Mouse (Mus musculus) macrophage (primary cell): ENCODE measurements around the gene Ikzf4. TPM values are rescaled to one million over a fixed set of nuclear protein-coding genes. Genes with fewer than 3 reads are reported as not detected.

Experiments
- polyA plus RNA-seq: library from polyadenylated mRNA; stranded (reverse); fragments of 250-400 nt; gene quantifications from 3 replicates; pipeline ENCODE4 v1.2.4, GENCODE M21; 2018; ENCODE audit warnings: inconsistent platforms

The Ikzf4 gene
- polyA plus RNA-seq, 1 experiment from 2014 or later, result not detected

Other genes with a start within 250 kb of the Ikzf4 start
- gene Slc39a5, start 244.8 kb downstream of the Ikzf4 start, polyA plus RNA-seq, result not detected in 3 replicates
- 44.1 to 130 TPM (median 65.7 TPM) in 3 replicates for gene Nabp2, start 234.5 kb downstream of the Ikzf4 start, polyA plus RNA-seq
- 26.5 to 35.2 TPM (median 33.6 TPM) in 3 replicates for gene Rnf41, start 234.3 kb downstream of the Ikzf4 start, polyA plus RNA-seq
- 73.6 to 136 TPM (median 74.8 TPM) in 3 replicates for gene Smarcc2, start 186.7 kb downstream of the Ikzf4 start, polyA plus RNA-seq
- 1,390 to 2,190 TPM (median 1,921 TPM) in 3 replicates for gene Myl6, start 151.8 kb downstream of the Ikzf4 start, polyA plus RNA-seq
- gene Myl6b, start 147.3 kb downstream of the Ikzf4 start, polyA plus RNA-seq, result 0.73 to 1.7 TPM (median 1.4 TPM) in 3 replicates
- gene Esyt1, start 120.1 kb downstream of the Ikzf4 start, polyA plus RNA-seq, result 147 to 161 TPM (median 155 TPM) in 3 replicates
- gene Zc3h10, start 98.2 kb downstream of the Ikzf4 start, polyA plus RNA-seq, result 6.7 to 13.0 TPM (median 9.6 TPM) in 3 replicates
- 1,107 to 2,183 TPM (median 2,047 TPM) in 3 replicates for gene Rpl41, start 96.7 kb downstream of the Ikzf4 start, polyA plus RNA-seq
- gene Pa2g4, start 80.0 kb downstream of the Ikzf4 start, polyA plus RNA-seq, result 45.8 to 148 TPM (median 116 TPM) in 3 replicates
- 1.2 to 1.7 TPM (median 1.4 TPM) in 3 replicates for gene Erbb3, start 56.3 kb downstream of the Ikzf4 start, polyA plus RNA-seq
- gene Rps26, start 19.2 kb downstream of the Ikzf4 start, polyA plus RNA-seq, result 865 to 1,089 TPM (median 951 TPM) in 3 replicates
- 2.9 to 4.7 TPM (median 4.4 TPM) in 3 replicates for gene Suox, start 28.1 kb upstream of the Ikzf4 start, polyA plus RNA-seq
- 97.5 to 143 TPM (median 120 TPM) in 3 replicates for gene Rab5b, start 50.3 kb upstream of the Ikzf4 start, polyA plus RNA-seq
- 0.29 to 0.67 TPM (median 0.53 TPM) in 3 replicates for gene Pmel, start 58.2 kb upstream of the Ikzf4 start, polyA plus RNA-seq
- 13.4 to 29.6 TPM (median 22.8 TPM) in 3 replicates for gene Cdk2, start 59.0 kb upstream of the Ikzf4 start, polyA plus RNA-seq
- gene Dgka, start 98.9 kb upstream of the Ikzf4 start, polyA plus RNA-seq, result 3.4 to 9.7 TPM (median 7.0 TPM) in 3 replicates
- gene Pym1, start 101.9 kb upstream of the Ikzf4 start, polyA plus RNA-seq, result 23.3 to 27.6 TPM (median 27.0 TPM) in 3 replicates
- 18.7 to 24.6 TPM (median 21.3 TPM) in 3 replicates for gene Mmp19, start 144.9 kb upstream of the Ikzf4 start, polyA plus RNA-seq
- gene Dnajc14, start 158.1 kb upstream of the Ikzf4 start, polyA plus RNA-seq, result 42.1 to 51.3 TPM (median 44.5 TPM) in 3 replicates
- 6.9 to 10.4 TPM (median 9.0 TPM) in 3 replicates for gene Tmem198b, start 158.4 kb upstream of the Ikzf4 start, polyA plus RNA-seq
- 69.5 to 146 TPM (median 84.3 TPM) in 3 replicates for gene Sarnp, start 171.3 kb upstream of the Ikzf4 start, polyA plus RNA-seq
- gene Ormdl2, start 175.7 kb upstream of the Ikzf4 start, polyA plus RNA-seq, result 42.2 to 61.4 TPM (median 59.0 TPM) in 3 replicates
- 0.03 TPM in 1 of 3 replicates, not detected in the others for gene Gdf11, start 245.7 kb upstream of the Ikzf4 start, polyA plus RNA-seq